ENCODE assay signal across 26 mouse cellular contexts in the genomic region with DNA sequence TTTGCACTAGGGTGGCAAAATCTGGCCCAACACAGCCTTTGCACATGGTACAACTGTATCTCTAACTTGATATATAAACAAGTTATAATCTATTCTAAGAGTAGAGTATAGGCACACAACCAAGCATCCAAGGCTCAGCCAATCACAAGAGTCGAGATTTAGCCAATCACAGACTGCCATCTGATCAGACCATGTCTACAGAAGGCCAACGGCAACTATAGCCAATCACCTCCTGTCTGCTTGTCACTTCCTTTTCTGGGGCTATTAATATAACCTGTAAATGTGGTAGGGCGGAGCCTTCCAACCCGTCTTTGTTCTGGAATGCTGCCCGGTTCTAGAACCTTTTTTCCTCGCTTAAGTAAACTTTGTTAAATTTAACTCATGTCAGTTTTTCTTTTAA.
A peak's percentile ranks its signal among the peaks of the same experiment; 100 is the strongest.
DNase-seq lines count a peak whose midpoint lies in the region; ATAC-seq and TF ChIP-seq lines count a peak whose summit lies in the region.
"Had no signal": no experiment of that assay in that cellular context is flagged by ENCODE, and none has a peak within 500 bp of the region (broad histone marks: within the 10 kb centered on the region; RNA-seq: fewer than 3 reads in every experiment).

No protein-coding gene starts in this region.

- H3K9me3 ChIP-seq in lung, postnatal 0 days (ENCODE audit: low read length): no peaks in the 10 kb centered on the region
- H3K9me3 ChIP-seq: embryonic facial prominence, embryonic 12.5 days; forebrain, embryonic 13.5 days; heart, embryonic 10.5 days; hindbrain, embryonic 12.5 days; limb, embryonic 13.5 days; liver, embryonic 13.5 days; midbrain, embryonic 15.5 days; neural tube, embryonic 13.5 days had no signal

- H3K9ac ChIP-seq in lung, postnatal 0 days (replicated peaks; ENCODE audit: low read depth): no peak overlapping the region
- H3K9ac ChIP-seq: embryonic facial prominence, embryonic 12.5 days; forebrain, embryonic 13.5 days; hindbrain, embryonic 12.5 days; limb, embryonic 13.5 days; liver, embryonic 13.5 days; lung, embryonic 14.5 days; midbrain, embryonic 15.5 days; neural tube, embryonic 13.5 days had no signal

- no peak for TF ChIP-seq EP300 in lung, postnatal 0 days (IDR thresholded peaks at IDR 0.05)

- no peak overlapping the region for H3K27ac ChIP-seq in lung, postnatal 0 days (ENCODE audit: low read length)
- H3K27ac ChIP-seq in embryonic fibroblast, embryonic 13.5 days (ENCODE audit: insufficient read depth, low read length): peak overlapping the region; percentile 82
- H3K27ac ChIP-seq: embryonic facial prominence, embryonic 12.5 days; forebrain, embryonic 13.5 days; heart, embryonic 10.5 days; hindbrain, embryonic 12.5 days; limb, embryonic 13.5 days; liver, embryonic 13.5 days; midbrain, embryonic 15.5 days; neural tube, embryonic 13.5 days had no signal

- no peak for TF ChIP-seq POLR2A in lung, adult 2 months (IDR thresholded peaks at IDR 0.05; ENCODE audit: borderline replicate concordance, extremely low read depth, low read depth, low read length)
- no peak for TF ChIP-seq POLR2A in embryonic fibroblast, embryonic 13.5 days (IDR thresholded peaks at IDR 0.05; ENCODE audit: low read depth, low read length)

- DNase-seq in frontal cortex, postnatal 25 days (ENCODE audit: low spot score in 2 of 2): no peak
- DNase-seq in lung, postnatal 0 days (ENCODE audit: low spot score): peak; percentile 26
- DNase-seq in lung, adult 2 months: no peak
- no peak for DNase-seq in gastrocnemius, postnatal 25 days
- no peak for DNase-seq in ovary, postnatal 14 days (ENCODE audit: low spot score)
- DNase-seq in layer of hippocampus, adult 18-20 months (ENCODE audit: low spot score in 2 of 2): no peak
- DNase-seq: adrenal gland, postnatal 10 days; cerebellum, adult 9-10 months; gastrocnemius, postnatal 14 days; liver, embryonic 13.5 days; lung, embryonic 14.5 days; lung, postnatal 36 days; right cerebral cortex, adult 18-20 months; right cerebral cortex, postnatal 4 days; thymus, postnatal 14 days had no signal

- H3K4me3 ChIP-seq in lung, postnatal 0 days (ENCODE audit: low read depth, low read length): no peak overlapping the region
- H3K4me3 ChIP-seq in lung, adult 2 months (replicated peaks; ENCODE audit: extremely low read depth, low read depth, low read length): no peak overlapping the region
- H3K4me3 ChIP-seq in embryonic fibroblast, embryonic 13.5 days (ENCODE audit: insufficient read depth, low read length): no peak overlapping the region
- H3K4me3 ChIP-seq: embryonic facial prominence, embryonic 12.5 days; forebrain, embryonic 13.5 days; heart, embryonic 10.5 days; hindbrain, embryonic 12.5 days; limb, embryonic 13.5 days; liver, embryonic 13.5 days; midbrain, embryonic 15.5 days; myocyte; neural tube, embryonic 13.5 days had no signal

- 38% methylated on average over 6 of the region's 6 CpGs for WGBS in lung, postnatal 0 days
- WGBS in lung, adult 2 months: 35% methylated on average over 6 of the region's 6 CpGs

- TF ChIP-seq CTCF in lung, postnatal 0 days (IDR thresholded peaks at IDR 0.05): no peak
- TF ChIP-seq CTCF in lung, adult 2 months (IDR thresholded peaks at IDR 0.05; ENCODE audit: insufficient read depth, low read length): no peak
- no peak for TF ChIP-seq CTCF in embryonic fibroblast, embryonic 13.5 days (IDR thresholded peaks at IDR 0.05; ENCODE audit: borderline replicate concordance, insufficient read depth, low read length)

- no peak overlapping the region for H3K4me2 ChIP-seq in lung, postnatal 0 days (replicated peaks; ENCODE audit: low read depth, low read length)
- H3K4me2 ChIP-seq: embryonic facial prominence, embryonic 12.5 days; forebrain, embryonic 13.5 days; hindbrain, embryonic 12.5 days; limb, embryonic 13.5 days; liver, embryonic 13.5 days; lung, embryonic 14.5 days; midbrain, embryonic 15.5 days; neural tube, embryonic 13.5 days had no signal

- H3K27me3 ChIP-seq in lung, postnatal 0 days (replicated peaks; ENCODE audit: insufficient read depth, low read length): no peaks in the 10 kb centered on the region
- H3K27me3 ChIP-seq: embryonic facial prominence, embryonic 12.5 days; forebrain, embryonic 13.5 days; hindbrain, embryonic 12.5 days; limb, embryonic 13.5 days; liver, embryonic 13.5 days; midbrain, embryonic 15.5 days; neural tube, embryonic 13.5 days had no signal

- peak; percentile 58 for ATAC-seq in frontal cortex, adult (ENCODE audit: low TSS enrichment)
- ATAC-seq in lung, postnatal 0 days: no peak
- ATAC-seq: forebrain, embryonic 13.5 days; intestine, postnatal 0 days; midbrain, embryonic 15.5 days had no signal

- 0 out of 2 replicates have a peak, but pooled peaks cover 3% of the 10 kb centered on the region for H3K36me3 ChIP-seq in lung, postnatal 0 days (ENCODE audit: insufficient read depth, low read length)
- H3K36me3 ChIP-seq: midbrain, embryonic 15.5 days had no signal

- H3K4me1 ChIP-seq in lung, postnatal 0 days (ENCODE audit: insufficient read depth, low read depth, low read length): peaks cover 3% of the 10 kb centered on the region; the same call in 1 of the 2 replicates
- H3K4me1 ChIP-seq in lung, adult 2 months (ENCODE audit: control insufficient read depth, insufficient read depth, low read length): peaks cover 3% of the 10 kb centered on the region
- peaks cover 8% of the 10 kb centered on the region for H3K4me1 ChIP-seq in embryonic fibroblast, embryonic 13.5 days (ENCODE audit: control insufficient read depth, insufficient read depth, low read length)
- H3K4me1 ChIP-seq: embryonic facial prominence, embryonic 12.5 days; heart, embryonic 10.5 days; hindbrain, embryonic 12.5 days; limb, embryonic 13.5 days; liver, embryonic 13.5 days; midbrain, embryonic 15.5 days; neural tube, embryonic 13.5 days had no signal
